Mouse (Mus musculus) midbrain, embryonic 15.5 days (tissue): ENCODE results near the gene Gm10188. TPM values are rescaled to one million over a fixed set of nuclear protein-coding genes. Genes with fewer than 3 reads are reported as not detected.

Experiments used
- ATAC-seq: fragments of 200-750 bp; cut with Nextera tagmentation; replicated peaks from 2 replicates; pipeline ENCODE4 v1.8.0; 2017; ENCODE audit warnings: moderate TSS enrichment
- H3K27ac ChIP-seq: fragments of 300-500 bp; sonication (generic); 2 replicates; pipeline ENCODE4 v1.5.1; 2015; ENCODE audit warnings: mild to moderate bottlenecking, inconsistent platforms
- H3K27me3 ChIP-seq: fragments of 300-500 bp; sonication (generic); replicated peaks from 2 replicates; pipeline ENCODE4 v1.6.1; 2015; ENCODE audit warnings: inconsistent platforms
- H3K36me3 ChIP-seq: fragments of 300-500 bp; sonication (generic); replicated peaks from 2 replicates; pipeline ENCODE4 v1.6.1; 2015; ENCODE audit warnings: inconsistent platforms
- H3K4me1 ChIP-seq: fragments of 300-500 bp; sonication (generic); 2 replicates; pipeline ENCODE4 v1.6.1; 2015; ENCODE audit warnings: inconsistent platforms
- H3K4me2 ChIP-seq: fragments of 300-500 bp; sonication (generic); 2 replicates; pipeline ENCODE4 v1.6.1; 2015; ENCODE audit warnings: inconsistent platforms, mild to moderate bottlenecking, moderate library complexity
- H3K4me3 ChIP-seq: fragments of 300-500 bp; sonication (generic); 2 replicates; pipeline ENCODE4 v1.5.1; 2015; ENCODE audit warnings: mild to moderate bottlenecking, inconsistent platforms
- H3K9ac ChIP-seq: fragments of 300-500 bp; sonication (generic); 2 replicates; pipeline ENCODE4 v1.6.1; 2015; ENCODE audit warnings: mild to moderate bottlenecking, inconsistent platforms
- H3K9me3 ChIP-seq: fragments of 300-500 bp; sonication (generic); 2 replicates; pipeline ENCODE4 v1.6.1; 2016; ENCODE audit warnings: inconsistent platforms
- WGBS: fragments of 180-500 bp; shearing (Covaris S2); methylation state at CpG from one replicate; pipeline ENCODE4 v1.1.7; 2015; ENCODE audit warnings: mixed read lengths; 5-methylcytosine and 5-hydroxymethylcytosine counted together
- polyA plus RNA-seq: library from polyadenylated mRNA; unstranded; fragments of >200 nt; fragmentation: Nextera tagmentation; extraction: Ambion mirVana; gene quantifications from 2 replicates; pipeline ENCODE4 v1.2.1, GENCODE M21; 2015

Gene Gm10188
- polyA plus RNA-seq, 1 experiment from 2014 or later, result 0.58 TPM

DNA sequence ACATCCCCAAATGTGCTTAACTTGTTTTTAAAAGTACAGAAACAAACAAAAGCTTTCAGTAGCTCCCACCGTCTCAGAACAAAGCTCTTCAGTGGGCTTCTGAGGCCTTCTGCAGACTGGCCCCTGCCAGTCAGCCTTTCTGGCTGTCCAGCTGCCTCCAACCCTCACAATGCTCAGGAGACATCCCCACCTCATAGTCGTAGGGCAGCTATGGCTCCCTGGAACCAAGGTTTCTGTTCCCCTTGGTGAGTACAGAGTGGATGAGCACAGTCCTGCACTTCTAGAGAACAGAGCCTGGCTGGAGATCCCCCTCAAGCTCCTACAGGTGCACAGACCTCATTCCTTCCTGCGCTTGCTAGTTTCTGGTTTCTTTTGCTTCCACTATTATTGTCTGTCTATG is 13.3 kb downstream of the Gm10188 start:
- no peaks in the 10 kb centered on the region for H3K36me3 ChIP-seq
- no peak overlapping the region for H3K9ac ChIP-seq
- peaks cover 30% of the 10 kb centered on the region for H3K4me1 ChIP-seq
- no peak overlapping the region for H3K4me3 ChIP-seq
- no peak overlapping the region for H3K27ac ChIP-seq
- no peaks in the 10 kb centered on the region for H3K9me3 ChIP-seq
- no peak for ATAC-seq
- no peak overlapping the region for H3K4me2 ChIP-seq
- H3K27me3 ChIP-seq, result no peaks in the 10 kb centered on the region
- WGBS, result 60% methylated on average over 3 of the region's 3 CpGs

DNA sequence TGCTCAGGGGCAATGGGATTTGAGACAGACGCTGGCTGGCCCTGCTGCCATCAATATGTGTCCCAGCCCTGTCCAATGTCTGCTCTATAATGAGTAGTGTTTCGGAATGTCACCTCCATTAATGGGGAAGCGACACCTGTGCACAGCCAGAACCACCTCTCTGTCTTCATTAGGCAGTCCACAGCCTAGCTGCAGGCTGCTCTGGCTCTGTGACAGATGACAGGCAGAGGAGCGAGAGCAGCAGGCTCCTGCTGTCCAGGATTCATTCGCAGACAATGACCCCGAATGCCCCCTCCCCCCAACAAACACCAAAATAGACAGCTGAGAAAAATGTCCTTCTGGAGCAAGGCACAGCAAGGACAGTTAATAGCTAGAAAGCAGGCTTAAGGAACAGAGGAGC is 16.5 kb downstream of the Gm10188 start:
- Histone ChIP-seq H3K9ac (no peak overlapping the region), H3K4me3 (no peak overlapping the region), H3K27ac (peak overlapping the region; percentile 57), H3K9me3 (no peaks in the 10 kb centered on the region), H3K4me2 (no peak overlapping the region), H3K27me3 (no peaks in the 10 kb centered on the region), H3K36me3 (no peaks in the 10 kb centered on the region), H3K4me1 (peaks cover 52% of the 10 kb centered on the region)
- peak; percentile 53 for ATAC-seq
- 20% methylated on average over 6 of the region's 6 CpGs for WGBS

DNA sequence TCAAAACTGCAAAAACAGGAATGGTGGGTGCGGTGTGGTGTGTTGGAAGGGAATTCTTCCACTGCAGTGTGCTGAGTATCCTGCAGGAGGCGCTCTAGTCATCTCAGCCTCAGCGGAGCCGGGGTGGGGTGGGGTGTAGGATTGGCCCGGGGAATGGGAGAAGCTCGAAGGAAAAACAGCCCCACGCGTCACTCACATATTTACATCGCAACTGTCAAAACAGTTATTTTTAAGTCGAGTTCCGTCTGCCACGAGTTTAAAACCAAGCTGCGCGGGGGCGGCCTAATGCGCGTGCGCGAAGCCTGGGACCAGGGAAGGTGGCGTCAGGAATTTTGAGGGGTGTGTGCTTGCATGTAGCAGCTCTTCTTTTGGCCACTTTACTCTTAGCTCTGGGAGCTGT is 17.3 kb downstream of the Gm10188 start:
- Histone ChIP-seq H3K9me3 (no peaks in the 10 kb centered on the region), H3K36me3 (no peaks in the 10 kb centered on the region), H3K9ac (no peak overlapping the region), H3K27me3 (no peaks in the 10 kb centered on the region), H3K4me3 (peak overlapping the region; percentile 10; the same call in 1 of the 2 replicates), H3K27ac (no peak overlapping the region), H3K4me2 (peak overlapping the region; percentile 37), H3K4me1 (peaks cover 60% of the 10 kb centered on the region)
- ATAC-seq, result no peak
- 9% methylated on average over 20 of the region's 20 CpGs for whole genome bisulfite sequencing

GRCm38 (mm10) chr1:132211672-132212071 is 17.9 kb downstream of the Gm10188 start:
- H3K9ac ChIP-seq, result no peak overlapping the region
- peaks cover 65% of the 10 kb centered on the region for H3K4me1 ChIP-seq
- H3K9me3 ChIP-seq, result no peaks in the 10 kb centered on the region
- no peak overlapping the region for H3K27ac ChIP-seq
- 41% methylated on average over 12 of the region's 12 CpGs for WGBS
- H3K36me3 ChIP-seq, result no peaks in the 10 kb centered on the region
- H3K4me3 ChIP-seq, result no peak overlapping the region
- ATAC-seq, result no peak
- H3K4me2 ChIP-seq, result peak overlapping the region; percentile 37; the same call in 1 of the 2 replicates
- H3K27me3 ChIP-seq, result no peaks in the 10 kb centered on the region

GRCm38 (mm10) chr1:132210922-132211321 is 18.6 kb downstream of the Gm10188 start:
- no peak overlapping the region for H3K27ac ChIP-seq
- no peak overlapping the region for H3K4me3 ChIP-seq
- H3K9ac ChIP-seq, result no peak overlapping the region
- H3K4me2 ChIP-seq, result no peak overlapping the region
- WGBS, result 21% methylated on average over 7 of the region's 7 CpGs
- no peaks in the 10 kb centered on the region for H3K9me3 ChIP-seq
- H3K27me3 ChIP-seq, result no peaks in the 10 kb centered on the region
- ATAC-seq, result no peak
- H3K4me1 ChIP-seq, result peaks cover 70% of the 10 kb centered on the region
- H3K36me3 ChIP-seq, result no peaks in the 10 kb centered on the region

GRCm38 (mm10) chr1:132209400-132209799 is 20.2 kb downstream of the Gm10188 start:
- WGBS, result 68% methylated on average over 10 of the region's 10 CpGs
- ATAC-seq, result no peak
- no peak overlapping the region for H3K9ac ChIP-seq

DNA sequence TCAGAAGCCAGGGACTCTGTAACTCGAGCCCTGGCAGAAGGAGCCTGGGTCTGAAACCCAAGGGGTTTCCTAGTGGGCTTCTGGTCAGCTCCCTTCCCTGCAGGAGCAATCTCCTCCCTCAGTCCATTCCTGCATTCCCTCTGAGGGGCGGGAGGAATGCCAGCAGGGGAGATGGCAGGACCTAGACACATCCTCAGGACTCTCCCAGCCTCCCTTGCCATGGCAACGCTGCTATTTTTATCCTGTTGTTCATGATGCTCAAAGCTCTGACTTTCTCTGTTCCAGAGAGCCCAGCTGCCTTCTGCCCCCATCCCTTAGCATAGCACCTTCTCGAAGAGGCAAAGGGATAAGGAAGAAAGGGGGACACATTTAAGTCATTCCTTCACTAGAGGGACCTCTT is 21.4 kb downstream of the Gm10188 start:
- 6% methylated on average over 4 of the region's 4 CpGs for WGBS
- Histone ChIP-seq H3K9ac (no peak overlapping the region), H3K4me3 (no peak overlapping the region), H3K4me1 (peaks cover 83% of the 10 kb centered on the region), H3K9me3 (no peaks in the 10 kb centered on the region), H3K27me3 (no peaks in the 10 kb centered on the region), H3K4me2 (peak overlapping the region; percentile 12; the same call in 1 of the 2 replicates), H3K27ac (peak overlapping the region; percentile 73), H3K36me3 (no peaks in the 10 kb centered on the region)
- ATAC-seq, result peak; percentile 22

More at GRCm38 (mm10) chr1:132209400-132209799, 20.2 kb downstream of the Gm10188 start:
- H3K4me2 ChIP-seq, result no peak overlapping the region
- no peak overlapping the region for H3K4me3 ChIP-seq
- H3K4me1 ChIP-seq, result peaks cover 79% of the 10 kb centered on the region
- no peaks in the 10 kb centered on the region for H3K9me3 ChIP-seq
- H3K27ac ChIP-seq, result peak overlapping the region; percentile 73
- no peaks in the 10 kb centered on the region for H3K36me3 ChIP-seq
- H3K27me3 ChIP-seq, result no peaks in the 10 kb centered on the region

GRCm38 (mm10) chr1:132206828-132207227 is 22.7 kb downstream of the Gm10188 start:
- Histone ChIP-seq H3K27me3 (no peaks in the 10 kb centered on the region), H3K9ac (no peak overlapping the region), H3K9me3 (no peaks in the 10 kb centered on the region), H3K36me3 (no peaks in the 10 kb centered on the region), H3K4me2 (no peak overlapping the region), H3K4me1 (peaks cover 83% of the 10 kb centered on the region), H3K4me3 (no peak overlapping the region), H3K27ac (peak overlapping the region; percentile 73; the same call in 1 of the 2 replicates)
- 81% methylated on average over 3 of the region's 3 CpGs for WGBS
- ATAC-seq, result no peak

DNA sequence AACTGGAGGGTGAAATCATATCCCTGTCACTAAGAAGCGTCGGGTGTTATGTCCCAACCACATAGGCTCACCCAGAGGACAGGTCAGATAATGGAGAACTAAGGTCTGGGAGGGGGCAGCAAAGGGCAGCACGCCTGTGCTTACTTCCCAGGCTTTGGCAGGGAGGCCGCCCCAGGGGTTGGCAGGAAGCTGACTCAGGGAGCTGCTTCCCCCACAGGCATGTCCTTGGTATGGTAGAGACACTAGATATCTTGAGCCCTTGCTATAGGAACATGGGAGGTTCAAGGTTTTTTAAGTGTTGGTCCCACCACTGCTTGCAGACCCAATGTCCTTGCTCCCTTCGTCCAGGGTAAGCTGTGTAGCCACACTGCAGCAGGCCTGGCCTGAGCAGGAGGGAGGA is 23.6 kb downstream of the Gm10188 start:
- Histone ChIP-seq H3K27me3 (no peaks in the 10 kb centered on the region), H3K4me1 (peaks cover 84% of the 10 kb centered on the region), H3K4me3 (no peak overlapping the region), H3K27ac (0 out of 2 replicates have a peak overlapping the region, but pooled peaks have one; percentile 1), H3K9me3 (no peaks in the 10 kb centered on the region), H3K9ac (no peak overlapping the region), H3K36me3 (no peaks in the 10 kb centered on the region), H3K4me2 (no peak overlapping the region)
- no peak for ATAC-seq
- WGBS, result 70% methylated on average over 5 of the region's 5 CpGs

- no peak overlapping the region for H3K4me2 ChIP-seq
- peak overlapping the region; percentile 77 for H3K27ac ChIP-seq
- no peaks in the 10 kb centered on the region for H3K27me3 ChIP-seq
- no peak overlapping the region for H3K9ac ChIP-seq
- no peak for ATAC-seq
- no peaks in the 10 kb centered on the region for H3K9me3 ChIP-seq
- no peak overlapping the region for H3K4me3 ChIP-seq
- 91% methylated on average over 5 of the region's 5 CpGs for WGBS
- H3K4me1 ChIP-seq, result peaks cover 85% of the 10 kb centered on the region
- no peaks in the 10 kb centered on the region for H3K36me3 ChIP-seq
Measured at GRCm38 (mm10) chr1:132202771-132203170, 26.8 kb downstream of the Gm10188 start.

GRCm38 (mm10) chr1:132201936-132202335 is 27.6 kb downstream of the Gm10188 start:
- Histone ChIP-seq H3K4me3 (no peak overlapping the region), H3K36me3 (no peaks in the 10 kb centered on the region), H3K27ac (peak overlapping the region; percentile 77), H3K4me1 (peaks cover 85% of the 10 kb centered on the region), H3K9ac (no peak overlapping the region; the same call in 1 of the 2 replicates), H3K4me2 (peak overlapping the region; percentile 38), H3K27me3 (no peaks in the 10 kb centered on the region), H3K9me3 (no peaks in the 10 kb centered on the region)
- 34% methylated on average over 2 of the region's 2 CpGs for WGBS
- no peak for ATAC-seq

GRCm38 (mm10) chr1:132201511-132201860 is 28.1 kb downstream of the Gm10188 start:
- Histone ChIP-seq H3K4me2 (peak overlapping the region; percentile 38), H3K4me1 (peaks cover 88% of the 10 kb centered on the region), H3K9me3 (no peaks in the 10 kb centered on the region), H3K36me3 (no peaks in the 10 kb centered on the region), H3K27ac (peak overlapping the region; percentile 77), H3K27me3 (no peaks in the 10 kb centered on the region), H3K9ac (peak overlapping the region; percentile 31; the same call in 1 of the 2 replicates), H3K4me3 (peak overlapping the region; percentile 25)
- peak; percentile 13; the same call in 1 of the 2 replicates for ATAC-seq
- WGBS, result 10% methylated on average over 4 of the region's 4 CpGs
